Mouse (Mus musculus) bone marrow, adult 2 months (tissue): ENCODE data around the gene Psmd5.

Experiments
- CTCF ChIP-seq: fragments of 200-500 bp; IDR thresholded peaks from 2 replicates; pipeline ENCODE4 v1.5.1; 2011; ENCODE audit warnings: low read length, control low read depth; ENCODE audit not compliant: control insufficient read depth, insufficient read depth
- POLR2A ChIP-seq: fragments of 200-500 bp; IDR thresholded peaks from 2 replicates; pipeline ENCODE4 v1.6.1; 2011; ENCODE audit warnings: low read depth, mild to moderate bottlenecking, control low read depth, low read length, borderline replicate concordance; ENCODE audit not compliant: control insufficient read depth

GRCm38 (mm10) chr2:34857728-34858127 is 17.0 kb downstream of the Psmd5 start:
- TF ChIP-seq CTCF (no peak), POLR2A (no peak)
